In the genomic region with DNA sequence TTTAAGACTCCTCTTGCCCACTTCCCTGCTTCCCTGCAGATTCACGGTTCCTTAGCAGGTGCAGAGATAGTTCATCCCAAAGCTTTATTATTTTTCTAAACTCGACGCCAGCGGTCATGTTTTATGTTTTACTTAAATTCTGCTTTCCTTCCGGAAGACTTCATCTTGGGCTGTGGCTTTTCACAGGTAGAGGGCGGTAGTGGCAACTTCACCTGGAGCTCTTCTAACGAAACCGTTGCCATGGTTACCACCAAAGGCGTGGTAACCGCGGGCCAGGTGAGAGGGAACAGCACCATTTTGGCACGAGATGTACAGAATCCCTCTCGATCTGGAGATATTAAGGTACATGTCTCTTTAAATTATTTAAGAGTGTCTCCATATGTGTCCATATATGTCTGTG, we compare ENCODE assay signal across 12 mouse cellular contexts. TPM values are rescaled to one million over a fixed set of nuclear protein-coding genes. Genes with fewer than 3 reads are reported as not detected.
DNase-seq lines count a peak whose midpoint lies in the region; ATAC-seq and TF ChIP-seq lines count a peak whose summit lies in the region.
"Had no signal": no experiment of that assay in that cellular context is flagged by ENCODE, and none has a peak within 500 bp of the region (broad histone marks: within the 10 kb centered on the region; RNA-seq: fewer than 3 reads in every experiment).

No protein-coding gene starts in this region.

- H3K36me3 ChIP-seq in hindbrain, postnatal 0 days (ENCODE audit: insufficient read depth, low read length): no peaks in the 10 kb centered on the region
- H3K36me3 ChIP-seq in hindbrain, embryonic 14.5 days (replicated peaks; ENCODE audit: control insufficient read depth, insufficient read depth): no peaks in the 10 kb centered on the region
- no peaks in the 10 kb centered on the region for H3K36me3 ChIP-seq in thymus, adult 2 months (ENCODE audit: control insufficient read depth, insufficient read depth, low read length)
- H3K36me3 ChIP-seq: forebrain, embryonic 10.5 days; G1E; midbrain, embryonic 15.5 days had no signal

- no peak for ATAC-seq in hindbrain, postnatal 0 days
- ATAC-seq in hindbrain, embryonic 14.5 days (ENCODE audit: low FRiP score): no peak
- ATAC-seq: midbrain, embryonic 15.5 days had no signal

- no peaks in the 10 kb centered on the region for H3K9me3 ChIP-seq in hindbrain, postnatal 0 days (ENCODE audit: low read length)
- H3K9me3 ChIP-seq in hindbrain, embryonic 14.5 days (ENCODE audit: control insufficient read depth, low read length): no peaks in the 10 kb centered on the region
- H3K9me3 ChIP-seq: forebrain, embryonic 10.5 days; G1E; midbrain, embryonic 15.5 days had no signal

- H3K9ac ChIP-seq in hindbrain, postnatal 0 days (replicated peaks; ENCODE audit: low read length): no peak overlapping the region
- H3K9ac ChIP-seq in hindbrain, embryonic 14.5 days: no peak overlapping the region
- H3K9ac ChIP-seq: midbrain, embryonic 15.5 days had no signal

- no peak for TF ChIP-seq POLR2A in thymus, adult 2 months (IDR thresholded peaks at IDR 0.05; ENCODE audit: control insufficient read depth, extremely low read depth, insufficient read depth, low read length, poor library complexity)

- intact Hi-C loops in gastrocnemius, adult 2 months (cut with DNase I): no loop called here

- DNase-seq in hindbrain, postnatal 0 days (ENCODE audit: low spot score): peak; percentile 54
- DNase-seq in hindbrain, embryonic 14.5 days (ENCODE audit: low spot score): no peak
- DNase-seq in thymus, adult 2 months: peak; percentile 9
- no peak for DNase-seq in thymus, adult 18-20 months
- DNase-seq in kidney, postnatal 25 days: peak; percentile 18 to 40
- DNase-seq in thymus, postnatal 25 days: peak; percentile 19
- DNase-seq in frontal cortex, postnatal 36 days (ENCODE audit: low spot score in 2 of 2): no peak
- no peak for DNase-seq in gastrocnemius, adult 2 months
- DNase-seq: cerebellum, adult 11 months had no signal

- TF ChIP-seq CTCF in hindbrain, postnatal 0 days (IDR thresholded peaks at IDR 0.05; ENCODE audit: low read depth): peak; percentile 41
- TF ChIP-seq CTCF in thymus, adult 2 months (IDR thresholded peaks at IDR 0.05; ENCODE audit: borderline replicate concordance, control insufficient read depth, extremely low read depth, insufficient read depth, low read length, poor library complexity): no peak
- no peak for TF ChIP-seq CTCF in gastrocnemius, adult 2 months (IDR thresholded peaks at IDR 0.05)

- no peak overlapping the region for H3K4me2 ChIP-seq in hindbrain, postnatal 0 days (ENCODE audit: low read depth, low read length)
- no peak overlapping the region for H3K4me2 ChIP-seq in hindbrain, embryonic 14.5 days (replicated peaks)
- H3K4me2 ChIP-seq: midbrain, embryonic 15.5 days had no signal

- H3K27me3 ChIP-seq in hindbrain, postnatal 0 days (ENCODE audit: insufficient read depth, low read length): no peaks in the 10 kb centered on the region
- H3K27me3 ChIP-seq in hindbrain, embryonic 14.5 days (ENCODE audit: control insufficient read depth, insufficient read depth, low read length): no peaks in the 10 kb centered on the region
- H3K27me3 ChIP-seq in thymus, adult 2 months (ENCODE audit: control insufficient read depth, insufficient read depth, low read length): no peaks in the 10 kb centered on the region
- H3K27me3 ChIP-seq: midbrain, embryonic 15.5 days had no signal

- no peaks in the 10 kb centered on the region for H3K4me1 ChIP-seq in hindbrain, postnatal 0 days (ENCODE audit: insufficient read depth, low read length)
- no peaks in the 10 kb centered on the region for H3K4me1 ChIP-seq in hindbrain, embryonic 14.5 days (replicated peaks; ENCODE audit: control insufficient read depth, insufficient read depth, low read length)
- no peaks in the 10 kb centered on the region for H3K4me1 ChIP-seq in thymus, adult 2 months (replicated peaks; ENCODE audit: control insufficient read depth, insufficient read depth, low read length)
- H3K4me1 ChIP-seq: forebrain, embryonic 10.5 days; midbrain, embryonic 15.5 days had no signal

- WGBS in hindbrain, postnatal 0 days: 40% methylated on average over 13 of the region's 13 CpGs
- WGBS in hindbrain, embryonic 14.5 days: 36% methylated on average over 13 of the region's 13 CpGs
- 65% methylated on average over 13 of the region's 13 CpGs for WGBS in thymus, adult 2 months

- H3K4me3 ChIP-seq in hindbrain, postnatal 0 days (ENCODE audit: low read length): no peak overlapping the region
- no peak overlapping the region for H3K4me3 ChIP-seq in hindbrain, embryonic 14.5 days (replicated peaks; ENCODE audit: low read length)
- no peak overlapping the region for H3K4me3 ChIP-seq in thymus, adult 2 months (ENCODE audit: control insufficient read depth, insufficient read depth, low read length)
- no peak overlapping the region for H3K4me3 ChIP-seq in gastrocnemius, adult 2 months
- H3K4me3 ChIP-seq: forebrain, embryonic 10.5 days; midbrain, embryonic 15.5 days had no signal

- H3K27ac ChIP-seq in hindbrain, postnatal 0 days: no peak overlapping the region
- no peak overlapping the region for H3K27ac ChIP-seq in hindbrain, embryonic 14.5 days
- H3K27ac ChIP-seq in thymus, adult 2 months (ENCODE audit: control insufficient read depth, insufficient read depth, low read length): no peak overlapping the region
- no peak overlapping the region for H3K27ac ChIP-seq in gastrocnemius, adult 2 months
- H3K27ac ChIP-seq: forebrain, embryonic 10.5 days; midbrain, embryonic 15.5 days had no signal

RNA-seq across cellular contexts. Expression of a gene that starts 32.7 kb away (rescaled TPM):
- 0.52 and 0.65 TPM in 2 replicates for total RNA-seq in hindbrain, postnatal 0 days (2014; rRNA removed)
- polyA plus RNA-seq in hindbrain, postnatal 0 days (2015; fragmentation: Nextera tagmentation; extraction: Ambion mirVana): 0.11 TPM in 2 replicates
- polyA plus RNA-seq in hindbrain, embryonic 14.5 days (2014; fragmentation: Nextera tagmentation; extraction: Ambion mirVana): 0.35 and 0.51 TPM in 2 replicates
- polyA plus RNA-seq in thymus, adult 2 months (2012; rRNA removed): 1.5 and 1.6 TPM in 2 replicates
- total RNA-seq in gastrocnemius, adult 2 months (2021): under 1 TPM; 0.05 to 0.11 TPM
- polyA plus RNA-seq: G1E had no signal

Comparison
In these comparisons a context has a peak if more than half of its experiments do, and no peak if none do; other contexts are left out.
1. DNase-seq: peak in hindbrain, postnatal 0 days (single experiment), thymus, adult 2 months (single experiment), kidney, postnatal 25 days (2 of 2) and thymus, postnatal 25 days (single experiment); none in hindbrain, embryonic 14.5 days (single experiment), thymus, adult 18-20 months (0 of 2), frontal cortex, postnatal 36 days (0 of 2) and gastrocnemius, adult 2 months (single experiment).